Mouse (Mus musculus) testis, adult 2 months (tissue): Measurements from ENCODE around the gene Efna2.

Source experiments
- CTCF ChIP-seq: fragments of 200-500 bp; IDR thresholded peaks from 2 replicates; pipeline ENCODE4 v1.5.1; 2012; ENCODE audit warnings: low read depth, mild to moderate bottlenecking, inconsistent platforms, low read length, moderate library complexity; ENCODE audit not compliant: control insufficient read depth, insufficient read depth, insufficient replicate concordance
- POLR2A ChIP-seq: fragments of 200-500 bp; IDR thresholded peaks from 2 replicates; pipeline ENCODE4 v1.6.1; 2012; ENCODE audit warnings: low read depth, mild to moderate bottlenecking, inconsistent platforms, low read length, moderate library complexity; ENCODE audit not compliant: control insufficient read depth

DNA sequence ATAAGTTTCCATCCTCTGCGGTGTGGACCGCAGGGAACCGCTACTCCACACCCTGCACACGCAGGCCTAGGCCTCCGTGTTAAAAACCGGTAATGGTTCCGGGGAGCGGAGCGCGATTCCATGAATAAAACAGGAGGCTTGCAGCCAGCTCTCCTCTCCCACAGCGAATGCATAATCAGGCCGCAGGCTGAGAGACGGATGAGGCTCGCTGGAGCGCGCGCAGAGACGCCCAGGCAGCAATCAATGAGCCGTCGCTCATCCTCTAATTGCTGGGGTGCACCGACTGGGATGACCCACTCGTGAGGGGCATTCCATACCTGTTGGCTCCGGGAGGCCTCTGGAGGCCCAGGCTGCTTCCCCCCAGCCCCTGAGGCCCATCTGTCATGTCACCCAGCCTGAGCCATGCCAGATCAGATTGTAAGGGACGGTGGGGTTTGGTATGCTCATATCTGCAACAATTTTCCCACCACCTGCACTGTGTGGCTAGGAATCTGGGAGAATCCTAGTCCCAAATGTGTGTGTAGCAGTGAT is 29.6 kb downstream of the Efna2 start:
- no peak for TF ChIP-seq CTCF
- TF ChIP-seq POLR2A, result no peak
